Mouse (Mus musculus): ENCODE results near the gene Cd6. TPM values are rescaled to one million over a fixed set of nuclear protein-coding genes. Genes with fewer than 3 reads are reported as not detected.

Gene Cd6
- total RNA-seq, 2 experiments from 2014 or later, result 0.13 TPM; not detected in 1

DNA sequence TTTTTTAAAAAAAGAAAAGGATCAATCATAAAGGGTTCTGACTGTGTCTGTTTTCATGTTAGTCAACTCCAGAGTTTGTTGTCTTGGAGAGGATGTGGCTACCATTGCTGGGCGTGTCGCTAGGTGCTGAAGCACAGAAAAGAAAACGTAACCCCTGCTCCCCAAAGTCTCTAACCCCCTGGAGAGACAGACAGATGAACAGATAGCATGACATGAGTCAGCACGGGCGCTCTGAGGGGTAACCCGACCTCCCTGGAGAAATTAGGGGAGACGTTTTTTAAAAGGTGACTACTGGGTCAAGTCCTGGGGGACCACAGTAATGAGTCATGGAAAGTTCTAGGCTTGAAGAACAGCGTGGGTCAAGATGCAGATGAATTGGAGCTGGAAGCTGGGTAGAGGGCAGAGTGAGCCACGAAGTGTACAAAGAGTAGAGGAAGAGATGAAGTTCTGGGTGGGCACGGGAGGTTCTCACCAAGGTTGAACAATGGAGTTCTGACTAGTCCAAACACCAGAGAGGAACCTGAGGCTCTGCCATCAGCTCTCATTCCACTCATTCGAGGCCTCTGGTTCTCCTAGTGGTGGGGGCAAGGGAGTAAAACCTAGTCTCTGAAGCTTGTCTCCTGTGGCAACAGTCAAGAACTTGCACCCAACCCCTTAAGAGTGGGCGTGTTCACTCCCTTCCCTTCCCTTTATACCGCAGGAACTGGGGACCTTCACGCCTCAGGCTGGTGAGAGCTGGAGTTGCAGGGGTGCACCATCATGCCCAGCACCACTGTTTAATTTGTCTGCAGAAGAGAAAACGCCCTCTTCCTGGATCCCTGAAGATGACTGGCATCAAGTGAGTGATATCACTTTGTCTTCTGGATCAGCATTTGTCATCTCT is 9.4 kb upstream of the Cd6 start, which contains the start of gene Slc15a3:
Slc15a3 (plus strand) TSS at position 718 of the 883 bp plus-strand sequence.
- no peak for DNase-seq

DNA sequence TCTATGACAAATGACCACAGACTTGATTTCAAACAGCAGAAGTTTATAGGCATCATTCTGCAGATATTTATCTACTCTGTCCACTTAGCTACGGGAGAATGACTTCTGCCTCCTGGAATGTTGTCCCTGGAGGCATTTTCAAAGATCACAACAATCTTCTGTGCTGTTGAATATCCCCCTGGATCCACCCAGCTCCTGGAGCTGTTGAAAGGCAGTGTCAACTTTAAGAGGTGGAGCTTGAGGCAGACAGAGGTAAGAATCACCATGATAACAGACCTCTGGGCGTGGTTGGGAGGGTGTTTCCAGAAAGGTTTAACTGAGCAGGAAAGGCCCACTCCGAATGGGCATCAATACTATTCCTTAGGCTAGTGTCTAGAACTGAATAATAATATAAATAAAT is 5.8 kb upstream of the Cd6 start:
- no peak for DNase-seq

DNA sequence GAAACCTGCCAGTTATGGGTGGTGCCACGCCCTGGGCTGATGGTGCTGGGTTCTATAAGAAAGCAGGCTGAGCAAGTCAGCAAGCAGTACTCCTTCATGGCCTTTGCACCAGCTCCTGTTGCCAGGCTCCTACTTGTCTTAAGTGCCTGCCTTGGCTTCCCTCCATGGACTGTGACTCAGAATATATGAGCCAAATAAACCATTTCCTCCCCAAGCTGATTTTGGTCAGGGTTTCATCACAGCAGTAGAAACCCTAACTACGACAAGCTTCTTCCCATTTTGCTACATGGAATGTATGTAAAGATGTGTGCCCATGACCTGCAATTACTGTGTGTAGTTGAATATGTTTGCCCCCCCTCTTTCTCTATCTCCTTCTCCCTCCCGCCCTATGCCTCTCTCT is 3.8 kb upstream of the Cd6 start:
- DNase-seq, result no peak

DNA sequence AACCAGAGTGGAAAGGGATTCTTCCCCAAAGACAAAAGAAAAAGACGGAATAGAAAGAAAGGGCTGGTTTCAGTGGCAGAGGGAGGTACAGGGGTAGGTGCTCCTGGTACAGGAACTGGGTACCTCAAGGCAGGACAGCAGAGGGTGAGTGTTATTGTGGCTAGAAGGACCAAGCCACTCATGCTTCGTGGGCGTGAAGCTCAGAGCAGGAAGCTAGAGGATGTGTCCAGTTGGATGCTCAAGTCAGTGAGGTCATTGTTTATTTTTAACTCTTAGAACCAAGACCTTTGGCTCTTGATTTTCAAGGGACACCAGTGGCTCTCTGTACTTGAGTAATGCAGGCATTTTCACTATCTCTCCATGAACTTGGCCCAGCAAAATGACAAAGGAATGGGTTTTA is 2.2 kb upstream of the Cd6 start:
- no peak for DNase-seq

DNA sequence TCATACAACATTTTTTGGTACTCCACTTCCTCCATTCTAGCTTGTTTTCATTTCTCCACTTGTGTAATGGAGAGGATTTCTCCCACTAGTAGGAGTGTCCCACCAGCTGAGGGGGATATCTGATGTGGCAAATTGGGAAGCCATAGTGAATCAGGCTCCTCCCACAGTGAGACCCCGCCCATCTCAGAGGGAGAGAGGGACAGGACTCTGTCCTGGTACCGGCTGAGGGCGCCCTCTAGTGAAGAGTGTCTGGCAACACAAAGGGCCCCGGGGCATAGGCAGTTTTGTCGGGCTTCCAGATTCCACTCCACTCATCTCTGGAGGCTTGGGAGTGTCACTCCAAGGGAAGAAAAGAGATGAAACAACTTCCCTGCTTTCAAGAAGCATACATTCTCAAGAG is 1.6 kb upstream of the Cd6 start:
- peak; percentile 59 for DNase-seq

DNA sequence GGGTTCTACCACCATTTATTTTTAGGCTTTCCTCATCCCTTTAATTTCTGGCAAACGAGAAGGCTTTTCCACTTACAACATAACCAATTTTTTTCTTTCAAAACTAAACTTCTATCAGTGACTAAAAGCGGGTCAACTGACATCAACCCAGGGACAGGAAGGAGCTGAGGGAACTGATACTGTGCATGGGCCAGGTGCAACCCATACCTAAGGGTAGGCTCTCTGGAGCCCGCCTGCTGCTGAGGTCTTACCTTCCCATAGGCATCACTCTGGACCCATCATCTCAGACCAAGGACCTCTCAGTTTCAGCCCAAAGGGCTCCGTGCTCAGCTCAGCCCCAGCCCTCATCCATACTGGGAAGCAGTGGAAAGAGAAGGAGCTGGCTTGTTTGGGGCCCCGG is 1.5 kb downstream of the Cd6 start:
- no peak for DNase-seq

DNA sequence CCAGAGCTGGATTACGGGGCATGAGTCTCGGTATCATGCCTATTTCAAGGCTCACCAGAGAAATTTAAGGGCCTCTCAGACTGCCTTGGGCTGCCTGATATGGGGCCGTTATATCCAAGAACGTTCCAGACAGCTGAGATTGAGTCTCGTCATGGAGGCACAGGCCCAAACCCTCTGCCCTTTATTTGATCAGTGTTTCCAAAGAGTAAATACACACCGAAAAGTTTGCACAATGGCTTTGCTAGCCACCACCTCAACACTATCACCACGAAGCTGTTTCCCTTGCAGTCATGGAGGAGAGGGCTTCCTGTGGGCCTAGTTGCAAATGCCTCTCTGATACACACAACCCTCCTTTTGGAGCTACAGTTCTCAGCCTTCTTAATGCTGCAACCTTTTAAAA is 5.8 kb downstream of the Cd6 start:
- DNase-seq, result no peak

DNA sequence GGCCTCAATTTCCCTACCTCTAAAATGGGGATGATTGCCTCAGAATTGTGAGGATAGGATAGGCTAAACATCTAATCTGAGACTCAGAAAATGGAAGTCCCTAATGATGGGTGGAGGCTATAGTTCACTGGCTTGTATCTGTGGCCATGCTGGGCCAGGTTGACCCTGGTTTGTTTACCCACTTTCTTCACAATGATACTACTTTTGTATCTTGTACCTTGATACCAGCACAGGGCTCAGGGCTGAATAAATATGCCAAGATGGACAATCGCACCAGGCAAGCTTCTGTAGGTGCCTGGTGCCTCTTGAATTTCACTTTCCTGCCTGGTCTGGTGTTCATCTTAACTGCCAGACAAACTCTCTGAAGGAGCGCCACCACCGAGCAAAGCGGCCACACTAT is 7.3 kb downstream of the Cd6 start:
- no peak for DNase-seq

DNA sequence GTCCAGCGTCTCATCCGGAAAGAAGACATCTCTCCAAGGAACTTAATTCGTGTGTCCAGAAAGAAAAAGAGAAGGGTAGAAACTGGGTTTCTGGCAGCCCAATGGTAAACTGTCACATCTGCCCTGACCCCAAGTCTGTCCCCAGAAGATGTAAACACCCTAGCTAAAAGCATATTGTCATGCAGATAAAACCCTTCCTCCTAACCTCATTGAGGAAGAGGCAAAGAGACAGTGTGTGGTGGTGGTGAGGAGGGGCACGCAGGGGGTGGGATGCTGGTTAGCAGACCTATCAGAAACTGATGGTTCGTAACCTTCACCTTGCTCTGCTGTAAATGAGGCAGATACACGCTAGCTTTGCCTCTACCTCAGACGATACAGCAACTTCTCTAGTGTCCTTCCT is 8.5 kb downstream of the Cd6 start:
- no peak for DNase-seq

DNA sequence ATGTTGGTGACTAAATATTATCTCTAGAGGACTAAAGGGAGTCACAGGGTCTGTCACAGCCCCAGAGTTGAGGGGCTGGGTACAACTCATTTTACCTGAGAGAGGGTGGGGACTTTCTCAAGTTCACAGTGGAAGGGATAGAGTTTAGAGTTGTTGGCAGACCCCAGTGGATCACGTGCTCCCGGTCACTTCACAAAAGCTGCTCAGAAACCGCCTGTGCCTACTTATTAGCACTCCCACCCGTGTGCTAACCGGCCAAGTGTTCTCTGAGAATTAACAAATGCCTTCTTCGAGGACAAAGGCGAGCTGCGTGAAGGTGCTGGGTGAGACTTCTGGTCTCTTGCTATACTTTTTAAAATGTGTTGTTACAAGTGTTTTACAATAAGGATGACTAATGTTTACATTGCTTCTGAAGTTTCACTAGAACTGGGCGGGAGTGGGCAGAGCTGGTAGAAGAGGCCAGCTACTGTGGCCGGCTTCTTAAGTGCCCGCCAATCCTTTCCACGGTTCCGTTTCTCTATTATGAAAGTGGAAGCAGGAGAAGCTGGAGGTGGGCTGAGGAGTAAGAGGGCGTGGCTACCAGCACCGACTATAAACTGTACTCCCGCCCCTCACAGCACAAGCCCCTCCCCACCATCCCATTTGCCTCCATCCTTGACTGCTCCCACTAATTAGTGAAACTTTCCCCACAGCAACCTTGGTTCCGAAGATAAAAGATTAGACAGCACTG is 11.5 kb downstream of the Cd6 start:
- DNase-seq, result no peak

DNA sequence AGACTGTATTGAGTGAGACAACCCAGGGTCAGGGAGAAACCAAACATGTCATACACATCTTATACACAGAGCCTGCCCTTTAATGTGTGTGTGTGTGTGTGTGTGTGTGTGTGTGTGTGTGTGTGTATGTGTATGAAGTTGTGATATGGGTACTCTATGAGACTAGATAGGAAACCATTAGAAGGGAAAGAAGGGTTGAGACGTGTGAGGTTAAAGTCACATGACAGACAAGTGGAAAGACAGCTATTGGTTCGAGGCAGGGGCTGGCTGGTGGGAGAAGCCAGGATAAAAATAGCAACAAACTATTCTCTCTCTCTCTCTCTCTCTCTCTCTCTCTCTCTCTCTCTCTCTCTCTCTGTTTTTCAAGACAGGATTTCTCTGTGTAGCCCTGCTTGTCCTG is 13.4 kb downstream of the Cd6 start:
- DNase-seq, result no peak

DNA sequence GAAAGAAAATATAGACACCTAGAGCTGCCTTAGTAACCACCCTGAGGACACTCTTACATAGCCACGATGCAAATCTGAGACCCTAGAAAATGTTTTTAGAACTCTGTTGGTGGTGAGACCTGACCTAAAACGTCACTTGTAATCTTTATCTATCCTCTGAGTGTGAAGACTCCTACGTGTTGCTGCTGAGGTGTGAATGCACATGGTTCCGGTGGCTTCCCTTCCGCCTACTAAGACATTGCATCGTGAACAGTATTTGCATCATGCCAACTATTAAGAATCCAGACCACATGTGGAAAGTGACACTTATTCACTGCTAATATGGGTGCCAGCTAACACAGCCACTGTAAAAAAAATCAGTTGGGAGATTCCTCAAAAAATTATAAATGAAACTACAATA is 14.0 kb downstream of the Cd6 start:
- no peak for DNase-seq

DNA sequence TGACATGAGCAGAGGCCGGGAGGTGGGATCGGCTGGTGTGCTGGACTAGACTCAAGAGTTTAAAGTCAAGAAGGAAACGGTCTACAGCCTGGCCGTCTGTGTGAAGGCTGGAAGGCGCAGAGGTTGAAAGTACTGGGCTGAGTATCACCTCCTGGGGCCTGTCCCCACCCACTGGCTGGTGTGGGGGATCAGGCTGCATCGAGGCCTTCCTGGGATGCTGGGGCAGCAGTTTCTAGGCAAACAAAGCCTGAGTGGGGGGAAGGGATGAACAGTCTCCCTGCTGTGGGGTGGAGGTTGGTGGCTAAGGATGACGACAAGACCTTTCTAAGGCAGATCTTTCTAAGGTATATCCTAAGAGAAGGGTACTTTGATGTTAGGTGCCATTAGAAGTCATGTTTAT is 16.0 kb downstream of the Cd6 start:
- no peak for DNase-seq

DNA sequence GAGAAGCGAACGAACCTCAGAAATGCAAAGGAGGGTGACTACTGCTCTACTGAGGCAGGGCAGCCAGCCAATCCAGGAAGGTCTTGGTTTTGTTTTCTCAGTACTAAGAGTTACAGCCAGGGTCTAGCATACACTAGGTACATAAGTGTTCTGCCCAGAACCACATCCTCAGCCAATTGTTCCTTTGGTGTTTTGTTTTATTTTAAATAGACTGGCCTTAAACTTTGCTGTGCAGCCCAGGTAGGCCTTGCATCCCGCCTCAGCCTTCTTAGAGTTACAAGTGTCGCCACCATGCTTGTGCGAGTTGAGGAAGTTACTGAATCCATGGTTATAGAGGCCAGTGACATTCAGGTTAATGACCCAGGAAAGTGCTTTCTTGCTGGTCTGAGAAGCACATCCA is 16.8 kb downstream of the Cd6 start:
- no peak for DNase-seq

DNA sequence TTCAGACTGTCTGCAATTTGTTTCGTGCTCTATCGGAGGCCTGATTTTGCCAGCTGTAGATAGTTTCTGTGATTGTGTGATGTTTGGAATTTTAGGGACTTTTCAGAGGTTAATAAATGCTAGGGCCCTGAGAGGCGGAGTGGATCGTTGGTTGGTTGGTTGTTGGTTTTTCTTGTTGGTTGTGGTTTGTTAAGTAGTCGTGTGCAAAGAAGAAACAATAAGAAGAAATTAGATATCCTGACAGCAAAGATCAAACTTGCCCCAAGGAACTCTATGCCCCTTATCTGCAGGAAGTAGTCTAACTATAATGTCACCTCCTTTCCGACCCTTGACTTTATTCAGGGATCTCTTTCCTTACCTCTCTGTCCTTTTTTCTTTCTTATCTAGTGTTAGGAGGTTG is 18.4 kb downstream of the Cd6 start:
- no peak for DNase-seq

DNA sequence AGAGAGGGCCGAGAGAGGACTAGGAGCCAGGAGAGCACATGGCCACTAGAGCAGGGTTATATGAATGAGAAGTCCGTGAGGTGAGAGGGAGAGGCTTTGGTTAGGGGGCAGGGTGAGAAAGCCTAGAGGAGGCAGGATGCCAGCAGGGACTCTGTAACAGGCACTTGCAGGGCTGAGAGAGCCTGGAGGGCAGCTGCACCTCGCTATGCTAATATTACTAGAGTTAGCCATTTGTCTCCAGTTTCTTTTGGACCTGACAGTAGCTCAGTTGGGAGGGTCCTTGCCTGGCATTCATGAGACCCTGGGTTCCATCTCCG is 19.7 kb downstream of the Cd6 start:
- no peak for DNase-seq

DNA sequence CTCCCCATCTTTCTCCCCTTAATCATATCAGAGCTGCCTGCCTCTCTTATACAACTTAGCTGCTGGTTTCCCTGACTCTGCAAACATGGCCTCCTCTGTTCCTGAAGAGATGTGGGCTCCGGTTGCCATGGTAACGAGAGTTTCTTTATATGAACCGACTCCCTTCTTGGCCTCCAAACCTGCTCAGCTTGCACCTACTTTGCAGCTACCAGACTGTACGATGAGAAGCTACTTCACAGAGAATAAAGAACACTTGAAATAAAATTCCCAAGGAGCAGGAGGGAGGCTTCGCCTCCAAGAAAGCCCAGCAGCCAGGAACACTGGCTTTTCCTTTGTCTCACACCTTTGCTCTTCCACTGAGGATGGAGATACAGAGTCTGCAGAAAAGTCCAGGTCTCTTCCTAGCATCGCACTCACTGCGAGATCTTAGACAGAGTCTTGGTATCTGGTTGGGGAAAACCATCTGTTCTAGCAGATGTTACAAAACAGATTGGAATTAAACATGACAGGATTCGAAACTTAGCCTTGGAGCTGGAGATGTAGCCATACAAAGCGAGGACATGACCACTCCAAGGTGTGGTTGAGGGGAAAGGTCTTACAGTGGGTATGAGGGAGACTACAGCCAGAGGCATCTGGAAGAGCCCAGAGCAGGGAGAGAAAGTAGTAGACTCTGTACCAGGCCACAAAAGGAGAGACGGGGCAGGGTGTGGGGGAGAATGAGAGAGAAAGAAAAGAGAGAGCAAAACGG is 20.3 kb downstream of the Cd6 start:
- no peak for DNase-seq

DNA sequence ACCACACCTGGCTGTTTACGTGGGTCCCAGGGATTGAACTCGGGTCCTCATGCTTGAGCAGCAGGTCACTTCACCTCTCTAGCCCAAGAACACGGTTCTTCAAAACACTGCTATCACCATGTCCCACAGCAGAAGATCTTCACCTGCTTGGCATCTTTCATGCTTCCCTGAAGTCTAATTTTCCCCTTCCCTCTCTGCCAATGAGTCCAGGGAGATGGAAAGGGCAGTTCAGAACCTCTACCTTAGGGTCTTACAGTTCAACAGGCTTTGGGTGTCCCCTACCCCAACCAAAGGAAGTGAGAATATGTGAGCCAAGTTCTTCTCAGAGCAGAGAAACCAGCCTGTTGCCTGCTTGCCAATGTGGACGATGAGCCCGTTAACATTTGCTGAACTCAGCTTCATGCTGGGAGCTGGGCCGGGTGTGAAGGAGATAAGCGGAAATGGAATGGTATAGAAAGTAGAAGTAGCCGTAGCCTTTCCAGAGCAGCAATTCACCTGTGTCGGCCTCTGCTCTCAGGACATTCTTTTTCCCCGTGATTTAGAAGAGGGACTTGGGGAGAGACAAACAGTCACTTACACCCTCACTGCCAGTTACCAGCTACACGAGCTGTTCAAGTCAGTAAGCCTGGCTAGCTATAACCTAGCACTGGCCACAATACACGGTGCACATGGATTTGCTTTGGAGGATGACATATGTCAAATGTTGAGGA is 21.2 kb downstream of the Cd6 start:
- DNase-seq, result no peak

DNA sequence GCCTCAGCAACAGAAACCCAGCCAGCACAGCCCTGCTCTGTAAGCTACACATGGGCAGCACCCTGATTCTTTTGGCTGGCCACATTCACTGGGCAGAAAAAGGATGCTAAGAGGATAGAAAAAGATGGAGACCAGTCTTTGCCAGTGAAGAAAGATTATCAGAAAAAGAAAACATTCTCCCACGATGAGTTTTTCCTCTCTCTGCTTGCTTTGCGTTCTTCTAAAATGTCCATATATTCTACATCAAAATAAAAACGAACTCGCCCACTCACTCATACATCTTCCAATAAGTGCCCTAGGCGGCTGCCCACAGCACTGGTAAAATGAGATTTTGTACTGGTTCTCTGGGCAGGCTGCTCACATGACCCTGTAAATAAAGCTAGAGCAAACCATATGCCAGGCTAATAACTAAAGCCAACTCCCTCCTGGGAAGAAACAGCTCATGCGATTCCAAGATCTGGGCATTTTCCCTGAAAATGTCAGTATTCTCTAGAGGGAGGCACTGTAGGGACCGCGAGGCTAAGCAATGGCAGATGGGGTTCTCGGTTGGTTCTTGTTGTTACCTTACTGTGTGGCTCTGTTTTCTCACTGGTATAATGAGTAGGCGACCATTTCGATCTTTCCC is 24.1 kb downstream of the Cd6 start:
- DNase-seq, result no peak

DNA sequence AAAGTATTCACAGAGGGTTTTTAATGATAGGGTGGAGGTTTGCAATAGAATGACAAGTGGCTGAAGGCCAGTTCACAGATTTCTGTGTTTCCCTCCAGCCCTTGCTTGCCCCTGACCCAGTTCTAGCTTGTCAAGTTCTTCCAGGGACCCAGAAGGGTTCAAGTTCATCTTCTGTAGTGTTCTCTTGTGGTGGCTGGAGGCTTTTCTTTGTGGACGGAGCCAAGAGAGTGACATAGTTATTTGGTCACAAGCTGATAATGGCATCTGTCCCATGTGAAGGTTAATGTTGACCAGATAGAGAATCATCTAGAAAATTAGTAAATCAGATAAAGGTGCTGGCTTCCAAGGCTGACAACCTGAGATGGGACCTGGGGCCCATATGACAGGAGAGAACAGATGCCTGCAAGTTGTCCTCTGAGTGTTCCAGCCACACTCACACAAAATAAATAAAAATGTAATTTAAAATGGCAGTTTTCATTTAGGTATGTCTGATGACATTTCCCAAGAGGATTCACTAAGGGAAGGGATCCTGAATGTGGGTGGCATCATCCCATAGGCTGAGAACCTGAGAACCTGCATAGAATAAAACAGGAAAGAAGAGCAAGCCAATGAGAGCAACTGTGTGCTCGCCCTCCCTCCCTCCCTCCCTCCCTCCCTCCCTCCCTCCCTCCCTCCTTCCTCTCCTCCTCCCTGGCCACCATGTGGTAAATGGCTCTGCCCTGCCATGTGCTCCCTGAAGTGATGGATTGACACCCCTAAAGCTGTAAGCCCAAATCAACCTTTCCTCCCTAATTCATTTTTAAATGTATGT is 24.8 kb downstream of the Cd6 start:
- DNase-seq, result no peak

DNA sequence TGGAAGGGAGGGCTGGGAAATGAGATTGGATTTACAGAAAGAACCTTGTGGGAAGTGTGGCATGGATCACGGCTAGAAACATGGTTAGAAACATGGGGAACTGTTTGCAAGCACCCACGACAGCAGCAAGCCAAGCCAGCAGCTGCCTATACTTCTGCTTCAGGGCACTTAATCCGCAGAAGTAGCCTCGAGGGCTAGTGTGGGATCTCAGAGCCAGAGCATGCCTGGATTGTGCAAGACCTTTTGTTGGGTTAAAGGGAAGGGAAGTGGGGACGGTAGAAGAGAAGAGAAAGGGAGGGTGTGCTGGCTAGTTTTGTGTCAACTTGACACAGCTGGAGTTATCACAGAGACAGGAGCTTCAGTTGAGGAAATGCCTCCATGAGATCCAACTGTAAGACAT is 26.1 kb downstream of the Cd6 start:
- no peak for DNase-seq
